Mouse (Mus musculus) yolk sac, embryonic 10.5 days (tissue): ENCODE results near the gene Vps45.
"Not testable (repeated sequence)": the region's sequence is repeated elsewhere in the genome, so short reads cannot be mapped to it uniquely, and the experiment has no call there.

Experiments
- DNase-seq: peaks from one replicate; pipeline ENCODE4 v3.0.0-alpha.2; 2017; ENCODE audit warnings: low spot score

Vps45 gene

DNA sequence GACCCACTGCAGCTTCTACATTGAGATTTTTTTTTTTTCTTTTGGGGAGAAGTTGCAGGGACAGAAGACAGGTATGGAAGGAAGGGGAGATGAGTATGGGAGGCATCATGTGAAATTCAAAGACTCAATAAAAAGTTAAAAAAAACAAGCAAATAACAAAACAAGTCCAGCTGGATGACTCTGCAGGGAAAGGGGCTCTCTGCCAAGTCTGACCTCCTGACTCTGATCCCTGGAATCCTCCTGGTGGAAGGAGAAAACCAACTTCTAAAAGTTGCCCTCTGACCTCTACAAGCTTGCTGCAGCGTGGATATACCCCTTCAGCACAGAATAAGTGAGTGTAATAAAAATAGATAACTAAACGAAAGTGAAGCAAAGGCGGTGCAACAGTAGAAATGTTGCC, 20.4 kb upstream of the Vps45 start:
- no peak for DNase-seq

DNA sequence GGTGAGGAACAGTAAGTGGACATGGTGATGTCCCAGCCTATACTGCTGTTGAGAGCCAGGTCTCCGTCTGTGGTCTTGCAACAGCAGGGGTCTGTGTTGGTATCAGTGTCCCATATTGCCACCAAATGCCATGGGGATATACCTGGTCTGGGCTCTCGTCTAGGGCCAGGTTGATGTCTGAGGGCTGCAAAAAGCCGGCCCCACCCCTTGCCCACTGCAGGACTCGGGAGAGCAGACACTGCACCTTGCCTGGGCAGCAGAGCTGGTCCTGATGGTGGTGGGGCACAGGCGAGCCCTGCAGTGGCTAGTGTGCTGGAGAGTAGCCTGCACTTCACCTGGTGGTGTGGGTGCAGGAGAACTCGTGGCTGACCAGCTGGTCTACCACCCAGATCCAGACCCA, 19.8 kb upstream of the Vps45 start:
- DNase-seq: no peak

GRCm38 (mm10) chr3:96072921-96073486, 14.7 kb upstream of the Vps45 start:
- no peak for DNase-seq

- no peak for DNase-seq
These were observed 12.0 kb upstream of the Vps45 start for GRCm38 (mm10) chr3:96070241-96070640.

DNA sequence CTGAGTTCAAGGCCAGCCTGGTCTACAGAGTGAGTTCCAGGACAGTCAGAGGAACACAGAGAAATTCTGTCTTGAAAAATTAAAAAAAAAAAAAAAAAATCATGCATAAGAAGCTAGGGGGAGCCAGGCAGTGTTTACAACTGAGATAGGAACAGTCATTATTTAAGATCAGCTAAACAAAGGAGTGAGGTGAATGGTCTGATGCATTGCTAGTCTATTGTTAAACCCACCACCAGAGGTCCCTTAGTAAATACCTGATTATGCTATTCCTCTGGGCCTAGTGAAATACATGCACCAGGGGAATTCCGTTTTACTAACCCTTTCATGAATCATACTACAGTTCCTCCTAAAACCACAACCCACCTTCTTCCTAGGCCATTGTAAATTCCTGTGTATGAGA, 11.3 kb upstream of the Vps45 start:
- DNase-seq: no peak

DNA sequence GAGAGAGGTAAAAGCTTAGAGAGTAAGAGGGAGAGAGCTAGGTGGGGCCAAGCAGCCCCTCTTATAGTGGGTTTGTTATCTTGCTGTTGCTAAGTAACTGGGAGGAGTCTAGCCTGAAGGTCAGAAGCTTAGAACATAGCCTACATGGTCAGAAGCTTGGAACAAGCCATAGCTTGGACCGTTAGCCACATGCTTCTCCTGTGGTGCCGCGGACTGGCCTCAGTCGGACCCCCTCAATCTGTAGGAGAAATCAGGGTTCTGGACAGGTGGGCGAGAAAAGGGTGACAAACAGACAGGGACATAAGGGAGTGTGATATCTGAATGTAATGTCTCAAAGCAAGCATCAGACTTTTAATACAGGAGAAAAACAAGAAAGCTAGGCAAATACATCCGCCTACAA, 10.8 kb upstream of the Vps45 start:
- DNase-seq: no peak

DNA sequence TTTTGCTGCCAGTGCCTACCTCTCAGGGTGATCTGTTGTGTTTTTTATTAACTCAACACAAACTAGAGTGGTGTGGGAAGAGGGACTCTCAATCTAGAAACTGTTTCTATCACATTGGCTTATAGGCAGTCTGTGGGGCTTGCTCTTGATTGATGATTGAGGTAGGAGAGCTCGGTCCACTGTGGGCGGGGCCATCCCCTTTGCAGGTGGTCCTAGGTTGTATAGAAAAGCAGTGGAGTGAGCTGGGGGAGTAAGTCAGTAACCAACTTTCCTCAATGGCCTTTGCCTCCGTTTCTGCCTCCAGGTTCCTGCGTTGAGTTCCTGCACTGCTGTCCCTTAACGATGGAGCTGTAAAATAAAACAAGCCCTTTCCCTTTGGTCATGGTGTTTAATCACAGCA, 8.5 kb upstream of the Vps45 start:
- DNase-seq: no peak

GRCm38 (mm10) chr3:96065754-96066375, 7.6 kb upstream of the Vps45 start:
- DNase-seq: peak; percentile 52

GRCm38 (mm10) chr3:96065147-96065546, 6.9 kb upstream of the Vps45 start:
- DNase-seq: no peak

- DNase-seq: no peak
These were observed 6.0 kb upstream of the Vps45 start for GRCm38 (mm10) chr3:96064217-96064616.

GRCm38 (mm10) chr3:96063299-96063698, 5.0 kb upstream of the Vps45 start:
- no peak for DNase-seq

GRCm38 (mm10) chr3:96060146-96060545, 1.9 kb upstream of the Vps45 start:
- DNase-seq: no peak

DNA sequence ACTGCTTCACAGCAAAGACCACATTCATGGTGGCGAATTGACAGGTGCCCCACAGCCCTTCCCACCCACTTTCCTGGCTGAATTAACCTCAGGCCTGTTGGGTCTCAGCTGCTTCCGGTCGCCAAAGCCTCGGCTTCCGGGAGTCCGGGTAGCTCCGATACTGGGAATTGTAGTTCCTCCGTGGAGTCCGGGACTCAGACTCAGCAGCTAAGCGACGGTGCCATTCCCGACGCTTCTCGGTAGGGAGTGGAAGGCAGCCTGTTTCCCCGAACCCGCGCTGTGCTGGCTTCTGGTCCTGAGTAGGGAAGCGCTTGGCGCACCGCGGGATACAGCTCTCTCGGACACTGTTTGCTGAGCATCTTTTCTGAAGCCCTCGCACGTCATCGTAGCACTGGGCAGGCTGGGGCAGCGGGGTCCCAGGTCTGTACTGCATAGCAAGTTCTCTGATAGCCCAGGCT, 490 bp downstream of the Vps45 start:
- peak; percentile 90 for DNase-seq

- DNase-seq: no peak
These were observed 2.2 kb downstream of the Vps45 start for GRCm38 (mm10) chr3:96056031-96056430.

- DNase-seq: no peak
These were observed 3.0 kb downstream of the Vps45 start for GRCm38 (mm10) chr3:96055294-96055693.

- DNase-seq: no peak
These were observed 6.4 kb downstream of the Vps45 start for GRCm38 (mm10) chr3:96051839-96052238.

- no peak for DNase-seq
These were observed 7.1 kb downstream of the Vps45 start for GRCm38 (mm10) chr3:96051186-96051585.

GRCm38 (mm10) chr3:96050779-96051178, 7.5 kb downstream of the Vps45 start:
- DNase-seq: no peak

GRCm38 (mm10) chr3:96044559-96044958, 13.7 kb downstream of the Vps45 start:
- DNase-seq: not testable (repeated sequence)

DNA sequence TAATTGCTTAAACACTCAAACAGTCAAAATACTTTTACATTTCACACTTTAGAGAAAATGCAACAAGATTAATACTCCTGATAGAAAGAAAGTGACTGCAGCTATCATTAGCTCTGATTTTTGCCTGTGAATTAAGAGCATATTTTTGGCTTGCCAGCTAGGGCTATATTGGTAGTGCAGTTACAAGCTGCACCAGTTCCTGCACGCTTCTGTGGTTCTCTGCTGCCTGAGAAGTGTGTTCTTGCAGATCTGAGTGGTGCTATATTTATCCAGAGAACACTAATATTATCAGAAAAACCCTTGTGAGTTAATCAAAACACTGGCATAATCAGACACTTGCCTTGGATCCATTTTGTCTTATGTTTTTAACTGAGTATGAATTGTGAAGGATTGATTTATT, 15.2 kb downstream of the Vps45 start:
- no peak for DNase-seq

DNA sequence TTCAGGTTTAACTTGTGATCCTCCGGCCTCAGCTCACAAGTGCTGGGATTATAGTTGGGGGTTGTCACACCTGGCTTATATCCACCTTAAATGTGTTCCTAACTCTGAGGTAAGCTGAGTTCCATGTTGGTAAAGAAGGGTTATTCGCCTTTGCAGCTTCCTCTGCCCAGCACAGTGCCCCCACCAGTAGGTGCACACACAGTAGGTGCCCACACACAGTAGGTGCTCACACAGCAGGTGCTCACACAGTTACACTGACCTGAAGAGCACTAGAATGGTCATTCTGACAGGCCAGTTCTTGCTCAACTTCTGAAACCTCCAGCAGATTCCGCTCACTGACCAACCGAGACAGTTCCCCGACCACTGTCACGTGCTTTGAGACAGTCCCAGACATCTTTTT, 17.2 kb downstream of the Vps45 start:
- no peak for DNase-seq

DNA sequence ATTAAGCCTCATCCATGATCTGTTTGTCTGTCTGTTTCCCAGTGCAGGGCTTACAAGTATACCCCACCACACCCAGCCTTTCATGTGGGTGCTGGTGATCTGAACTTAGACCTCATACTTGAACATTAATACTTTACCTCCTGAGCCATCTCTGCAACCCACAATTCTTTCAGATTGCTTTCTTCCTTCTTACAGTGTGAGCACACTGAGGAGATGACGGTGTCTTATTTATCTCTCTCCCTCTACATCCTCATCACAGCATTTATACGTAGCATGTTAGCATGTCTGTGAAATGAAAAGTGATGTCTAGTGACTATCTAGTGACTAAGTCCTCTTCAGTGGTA, 17.6 kb downstream of the Vps45 start:
- no peak for DNase-seq

DNA sequence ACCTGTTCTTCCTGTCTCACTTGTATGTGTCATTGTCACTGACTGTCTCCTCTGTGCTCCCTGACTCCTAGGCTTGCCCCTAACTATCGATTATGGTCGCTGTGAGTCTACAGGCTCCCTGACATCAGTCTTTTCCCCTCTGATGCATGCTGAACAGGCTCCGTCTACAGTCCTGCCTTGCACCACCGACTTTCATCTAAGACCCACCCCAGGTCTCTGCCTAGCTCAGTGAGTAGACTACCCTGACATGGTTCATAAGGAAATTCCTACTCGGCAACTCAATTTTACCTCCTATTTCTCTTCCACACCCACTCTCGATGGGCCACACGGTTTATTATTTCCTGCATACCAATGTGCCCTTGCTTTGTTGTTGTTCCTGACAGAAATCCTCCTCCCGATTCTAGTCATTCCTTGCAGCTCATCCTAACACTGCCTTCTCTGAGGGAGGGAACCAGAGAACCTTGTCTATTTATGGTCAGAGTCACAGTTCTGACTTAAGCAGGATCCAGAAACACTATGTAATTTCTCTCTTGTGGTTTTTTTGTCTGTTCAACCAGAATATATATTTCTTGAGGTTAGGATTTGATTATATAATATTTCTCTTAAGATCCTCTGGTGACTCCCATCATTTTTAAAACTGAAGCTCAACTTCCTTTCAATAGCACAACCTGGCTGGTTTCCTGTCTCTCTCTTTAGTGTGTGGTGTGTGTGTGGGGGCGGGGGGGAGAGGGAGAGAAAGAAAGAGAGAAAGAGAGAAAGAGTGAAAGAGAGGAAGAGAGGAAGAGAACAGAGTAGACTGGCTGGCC, 18.2 kb downstream of the Vps45 start:
- no peak for DNase-seq

DNA sequence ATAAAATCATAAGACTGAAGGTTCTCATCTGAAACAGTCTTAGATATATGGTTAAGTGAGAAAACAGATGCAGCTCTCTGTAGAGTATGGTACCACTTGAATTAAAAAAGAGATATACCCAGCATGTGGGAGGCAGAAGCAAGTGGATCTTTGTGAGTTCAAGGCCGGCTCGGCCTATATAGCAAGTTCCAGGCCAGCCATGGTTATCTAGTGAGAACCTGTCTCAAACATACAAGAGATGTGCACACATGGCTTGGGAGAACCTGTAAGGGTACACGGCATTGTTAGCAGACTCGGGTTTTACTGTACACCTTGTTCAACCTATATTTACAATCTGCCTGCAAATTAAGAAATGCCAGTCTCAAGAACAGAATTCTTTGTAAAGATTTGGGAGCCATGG, 19.4 kb downstream of the Vps45 start:
- no peak for DNase-seq
